Mouse (Mus musculus) liver, postnatal 0 days (tissue): ENCODE measurements around the gene Zfp518a. TPM values are rescaled to one million over a fixed set of nuclear protein-coding genes. Genes with fewer than 3 reads are reported as not detected.

ENCODE experiments used
- ATAC-seq: fragments of 200-750 bp; cut with Nextera tagmentation; 2 replicates; pipeline ENCODE4 v1.8.0; 2017; ENCODE audit warnings: mild to moderate bottlenecking, moderate library complexity
- DNase-seq: peaks from one replicate; pipeline ENCODE4 v3.0.0-alpha.2; 2016
- H3K27ac ChIP-seq: fragments of 300-500 bp; sonication (generic); 2 replicates; pipeline ENCODE4 v1.5.1; 2014; ENCODE audit warnings: antibody characterized with exemption, moderate library complexity, mild to moderate bottlenecking, low read depth
- H3K27me3 ChIP-seq: fragments of 300-500 bp; sonication (generic); 2 replicates; pipeline ENCODE4 v1.6.1; 2014; ENCODE audit warnings: low read length, control low read depth, mixed read lengths; ENCODE audit not compliant: insufficient read depth
- H3K36me3 ChIP-seq: fragments of 300-500 bp; sonication (generic); replicated peaks from 2 replicates; pipeline ENCODE4 v1.6.1; 2014; ENCODE audit warnings: mild to moderate bottlenecking, control low read depth, low read length, moderate library complexity, mixed read lengths; ENCODE audit not compliant: insufficient read depth
- H3K4me1 ChIP-seq: fragments of 300-500 bp; sonication (generic); 2 replicates; pipeline ENCODE4 v1.6.1; 2014; ENCODE audit warnings: antibody characterized with exemption, mild to moderate bottlenecking, control low read depth; ENCODE audit not compliant: insufficient read depth
- H3K4me2 ChIP-seq: fragments of 300-500 bp; sonication (generic); 2 replicates; pipeline ENCODE4 v1.6.1; 2014; ENCODE audit warnings: low read depth, mild to moderate bottlenecking, low read length, moderate library complexity, mixed read lengths
- H3K4me3 ChIP-seq: fragments of 300-500 bp; sonication (generic); 2 replicates; pipeline ENCODE4 v1.5.1; 2014; ENCODE audit warnings: low read depth, low read length
- H3K9ac ChIP-seq: fragments of 300-500 bp; sonication (generic); replicated peaks from 2 replicates; pipeline ENCODE4 v1.6.1; 2014; ENCODE audit warnings: mild to moderate bottlenecking, moderate library complexity
- H3K9me3 ChIP-seq: fragments of 300-500 bp; sonication (generic); 2 replicates; pipeline ENCODE4 v1.6.1; 2016; ENCODE audit warnings: mild to moderate bottlenecking, control low read depth, low read length, mixed read lengths
- CTCF ChIP-seq: sonication (generic); IDR thresholded peaks from 2 replicates; pipeline ENCODE4 v1.5.1; 2016; ENCODE audit warnings: antibody characterized with exemption, low read depth
- EP300 ChIP-seq: IDR thresholded peaks from 2 replicates; pipeline ENCODE4 v1.6.1; 2016; ENCODE audit warnings: antibody characterized with exemption, low read depth, mild to moderate bottlenecking
- WGBS: fragments of 180-500 bp; shearing (Covaris S2); extraction: QIAGEN DNeasy Blood & Tissue Kit; methylation state at CpG from one replicate; pipeline ENCODE4 v1.1.7; 2014; ENCODE audit not compliant: insufficient replicate concordance; 5-methylcytosine and 5-hydroxymethylcytosine counted together
- polyA plus RNA-seq: library from polyadenylated mRNA; unstranded; fragments of >200 nt; fragmentation: Nextera tagmentation; extraction: Ambion mirVana; gene quantifications from 2 replicates; pipeline ENCODE4 v1.2.1, GENCODE M21; 2015

The Zfp518a gene
- polyA plus RNA-seq, 1 experiment from 2014 or later = 3.1 TPM

DNA sequence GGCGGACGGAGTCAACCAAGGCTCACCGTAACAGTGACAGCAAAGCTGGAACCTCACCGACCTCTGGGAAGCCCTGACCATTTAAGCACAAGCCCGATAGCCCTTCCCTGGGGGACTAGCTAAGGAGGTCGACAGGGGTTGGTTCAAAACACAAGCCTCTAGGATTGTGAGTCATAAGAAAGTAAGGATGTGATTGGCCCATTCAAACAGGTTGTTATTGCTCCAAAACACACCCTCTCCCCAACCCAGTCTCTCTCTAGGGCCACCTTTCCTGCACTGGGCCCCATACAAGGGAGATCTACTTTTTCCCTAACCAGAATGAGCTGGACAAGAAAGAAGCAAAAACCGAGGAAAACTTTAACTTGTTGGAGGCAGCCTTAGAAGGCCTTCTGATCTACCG, 40.9 kb downstream of the Zfp518a start:
- no peak overlapping the region for H3K9ac ChIP-seq
- H3K4me3 ChIP-seq = no peak overlapping the region
- no peaks in the 10 kb centered on the region for H3K9me3 ChIP-seq
- no peak overlapping the region for H3K4me2 ChIP-seq
- DNase-seq = no peak
- H3K27me3 ChIP-seq = no peaks in the 10 kb centered on the region
- 57% methylated on average over 8 of the region's 8 CpGs for WGBS
- H3K27ac ChIP-seq = no peak overlapping the region
- TF ChIP-seq EP300 = no peak
- no peak for TF ChIP-seq CTCF
- no peak for ATAC-seq
- no peaks in the 10 kb centered on the region for H3K4me1 ChIP-seq
- H3K36me3 ChIP-seq = no peaks in the 10 kb centered on the region

GRCm38 (mm10) chr19:40936038-40936437, 41.5 kb downstream of the Zfp518a start:
- no peak for TF ChIP-seq CTCF
- TF ChIP-seq EP300 = no peak
- H3K4me2 ChIP-seq = no peak overlapping the region

GRCm38 (mm10) chr19:40943552-40943951, 49.0 kb downstream of the Zfp518a start:
- no peak overlapping the region for H3K9ac ChIP-seq
- 71% methylated on average over 7 of the region's 7 CpGs for WGBS
- peak; percentile 66 for DNase-seq
- no peaks in the 10 kb centered on the region for H3K36me3 ChIP-seq
- no peak overlapping the region for H3K27ac ChIP-seq
- H3K4me2 ChIP-seq = no peak overlapping the region
- H3K9me3 ChIP-seq = no peaks in the 10 kb centered on the region
- no peaks in the 10 kb centered on the region for H3K4me1 ChIP-seq
- no peak for TF ChIP-seq CTCF
- no peak for TF ChIP-seq EP300
- ATAC-seq = peak; percentile 68
- H3K27me3 ChIP-seq = no peaks in the 10 kb centered on the region
- H3K4me3 ChIP-seq = no peak overlapping the region

More at GRCm38 (mm10) chr19:40936038-40936437, 41.5 kb downstream of the Zfp518a start:
- WGBS = 31% methylated on average over 5 of the region's 5 CpGs
- Histone ChIP-seq H3K9me3 (no peaks in the 10 kb centered on the region), H3K36me3 (no peaks in the 10 kb centered on the region), H3K27me3 (no peaks in the 10 kb centered on the region), H3K4me1 (no peaks in the 10 kb centered on the region), H3K9ac (no peak overlapping the region), H3K27ac (no peak overlapping the region), H3K4me3 (no peak overlapping the region)
- ATAC-seq (no peak), DNase-seq (no peak)

GRCm38 (mm10) chr19:40946937-40947577, 52.6 kb downstream of the Zfp518a start:
- DNase-seq (no peak), ATAC-seq (no peak)
- Histone ChIP-seq H3K4me1 (no peaks in the 10 kb centered on the region), H3K9ac (no peak overlapping the region), H3K27me3 (no peaks in the 10 kb centered on the region), H3K9me3 (no peaks in the 10 kb centered on the region), H3K27ac (no peak overlapping the region), H3K4me2 (no peak overlapping the region), H3K4me3 (no peak overlapping the region), H3K36me3 (no peaks in the 10 kb centered on the region)
- WGBS = 83% methylated on average over 4 of the region's 4 CpGs
- TF ChIP-seq CTCF (no peak), EP300 (no peak)

DNA sequence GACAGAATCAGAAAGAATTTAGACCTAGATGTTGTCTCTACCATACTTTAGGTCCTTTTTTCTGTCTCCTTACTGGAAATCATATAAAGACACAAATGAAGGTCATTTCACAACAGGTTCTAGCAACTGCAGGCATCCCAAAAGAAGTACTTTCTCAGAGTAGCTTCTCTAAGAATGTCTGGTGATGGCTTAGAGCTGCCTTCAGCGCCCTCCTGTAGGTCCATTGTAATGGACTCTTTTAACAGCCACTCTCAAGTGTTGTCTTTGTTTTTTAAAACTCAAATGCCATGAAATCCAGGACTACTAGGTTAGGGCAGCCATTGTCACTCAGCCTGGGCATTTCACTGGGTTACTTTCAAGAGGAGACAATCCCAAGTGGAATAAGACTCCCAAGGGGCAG, 64.5 kb downstream of the Zfp518a start:
- TF ChIP-seq EP300 (no peak), CTCF (no peak)

DNA sequence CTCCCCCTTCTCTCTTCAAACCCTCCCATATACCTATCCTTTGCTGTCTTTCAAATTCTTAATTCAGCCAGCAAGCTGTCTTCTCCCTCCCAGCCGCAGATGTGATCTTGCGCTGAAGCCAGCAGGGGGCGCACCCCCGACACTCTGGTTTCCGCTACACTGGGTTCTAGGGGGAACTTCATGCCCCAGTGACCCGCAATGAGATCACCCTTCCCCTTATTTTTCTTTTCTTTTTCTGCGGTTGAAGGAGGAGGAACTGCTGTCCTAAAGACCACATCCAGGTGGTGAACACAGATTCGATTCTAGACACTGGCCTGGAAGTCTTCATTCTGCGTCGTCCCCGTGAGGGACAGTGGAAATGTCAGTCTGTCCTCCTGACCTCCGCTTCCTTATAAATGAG, 68.5 kb downstream of the Zfp518a start:
- WGBS = 21% methylated on average over 12 of the region's 12 CpGs
- 0 out of 2 replicates have a peak, but pooled peaks cover 2% of the 10 kb centered on the region for H3K36me3 ChIP-seq
- H3K4me3 ChIP-seq = no peak overlapping the region
- 0 out of 2 replicates have a peak, but pooled peaks cover 3% of the 10 kb centered on the region for H3K4me1 ChIP-seq
- no peak overlapping the region for H3K9ac ChIP-seq
- peak; percentile 78 for DNase-seq
- peak overlapping the region; percentile 7 for H3K4me2 ChIP-seq
- ATAC-seq = peak; percentile 54; the same call in 1 of the 2 replicates
- no peaks in the 10 kb centered on the region for H3K9me3 ChIP-seq
- H3K27me3 ChIP-seq = no peaks in the 10 kb centered on the region
- TF ChIP-seq EP300 (no peak), CTCF (peak; percentile 84)
- H3K27ac ChIP-seq = no peak overlapping the region

More for the DNA sequence above, 64.5 kb downstream of the Zfp518a start:
- Histone ChIP-seq H3K4me1 (0 out of 2 replicates have a peak, but pooled peaks cover 3% of the 10 kb centered on the region), H3K36me3 (0 out of 2 replicates have a peak, but pooled peaks cover 2% of the 10 kb centered on the region), H3K27ac (no peak overlapping the region), H3K9ac (no peak overlapping the region), H3K4me3 (no peak overlapping the region), H3K27me3 (no peaks in the 10 kb centered on the region), H3K4me2 (no peak overlapping the region), H3K9me3 (no peaks in the 10 kb centered on the region)
- ATAC-seq = no peak
- no peak for DNase-seq
- 55% methylated on average over 1 of the region's 1 CpGs for WGBS
